Mouse (Mus musculus): ENCODE results near the gene H2afz. TPM values are rescaled to one million over a fixed set of nuclear protein-coding genes. Genes with fewer than 3 reads are reported as not detected.

H2afz gene
- total RNA-seq (2023), result 84.2 to 110 TPM (median 97.5 TPM) in 4 replicates

DNA sequence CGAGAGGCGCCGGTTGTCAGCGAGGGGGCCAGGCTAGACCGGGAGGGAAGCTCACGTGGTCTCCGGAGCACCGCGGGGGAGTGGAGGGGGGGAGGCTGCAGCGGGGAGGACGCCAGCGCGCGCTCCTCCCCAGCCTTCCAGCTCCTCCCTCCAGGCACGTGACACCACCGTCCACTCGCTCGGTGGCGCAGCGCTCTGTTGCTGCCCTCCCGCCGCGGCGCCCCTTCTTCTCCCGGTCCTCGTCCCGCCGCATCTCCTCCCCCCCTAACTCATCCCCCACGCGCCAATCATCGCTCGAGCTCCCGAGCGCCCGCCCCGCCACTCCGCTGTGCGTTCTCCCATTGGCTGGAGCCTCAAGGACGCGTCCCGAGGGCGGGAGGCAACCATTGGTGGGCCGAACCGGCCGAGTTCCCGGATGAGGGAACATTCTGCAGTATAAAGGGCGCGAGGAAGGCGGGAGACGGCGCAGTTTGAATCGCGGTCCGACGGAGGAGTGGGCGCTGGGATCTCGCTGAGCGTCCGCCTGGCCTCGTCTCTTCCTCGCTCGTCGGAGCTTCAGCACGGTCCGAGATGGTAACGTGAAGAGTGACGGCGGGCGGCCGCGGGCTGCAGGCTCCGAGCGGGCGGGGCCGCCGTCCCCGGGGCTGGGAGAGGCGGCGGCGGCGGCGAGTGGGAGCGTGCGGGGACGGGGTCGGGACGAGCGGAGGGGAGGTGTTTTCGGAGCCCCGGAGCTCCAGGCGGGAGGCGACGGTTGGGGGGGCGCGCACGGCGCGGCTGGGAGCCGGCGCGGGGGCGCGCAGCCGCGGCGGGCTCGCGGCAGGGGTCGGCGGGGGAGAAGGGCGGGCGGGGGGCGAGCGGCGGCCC is at the start of gene H2afz:
Gene H2afz (plus strand): TSS at position 364 of the 864 bp plus-strand sequence.

DNA sequence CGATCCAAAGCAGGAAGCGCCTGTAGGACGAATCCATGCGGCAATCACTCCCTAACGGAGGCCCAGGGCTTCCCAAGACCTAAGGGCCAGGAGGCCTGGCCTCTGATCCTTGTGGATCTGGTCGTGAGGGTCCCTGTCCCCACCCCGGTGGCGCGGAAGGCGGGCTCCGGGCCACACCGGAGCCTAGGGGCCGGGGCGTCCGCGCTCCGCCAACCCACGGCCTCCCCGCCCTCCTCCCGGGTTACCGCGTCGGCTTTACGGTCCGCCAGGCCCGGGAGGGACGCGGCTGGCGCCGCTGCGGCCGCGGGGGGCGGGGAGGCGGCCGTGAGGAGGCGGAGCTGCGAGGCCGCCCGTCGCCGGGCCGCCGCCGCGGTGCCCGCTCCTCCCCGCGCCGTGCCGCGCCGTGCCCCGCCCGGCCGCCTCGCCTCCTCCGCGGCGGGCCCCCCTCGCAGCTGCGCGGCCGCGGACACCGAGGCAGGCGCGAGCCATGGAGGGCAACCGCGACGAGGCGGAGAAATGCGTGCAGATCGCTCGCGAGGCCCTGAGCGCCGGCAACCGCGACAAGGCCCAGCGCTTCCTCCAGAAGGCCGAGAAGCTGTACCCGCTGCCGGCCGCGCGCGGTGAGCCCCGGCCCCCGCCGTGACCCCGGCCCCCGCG is 3.3 kb downstream of the H2afz start, which contains the start of gene Dnajb14:
Gene Dnajb14 (plus strand): TSS at position 239 of the 657 bp plus-strand sequence.

Other genes starting within 250 kb of the H2afz start
- gene Ddit4l, start 242.9 kb upstream of the H2afz start, total RNA-seq (2023), result not detected in 4 replicates
- gene Gm21962, start 193.0 kb upstream of the H2afz start, total RNA-seq (2023), result not detected in 4 replicates
- 2.8 to 5.8 TPM (median 3.6 TPM) in 4 replicates for gene Dnajb14, start 3.2 kb downstream of the H2afz start, total RNA-seq (2023)
- 61.5 to 73.0 TPM (median 70.7 TPM) in 4 replicates for gene Lamtor3, start 54.0 kb downstream of the H2afz start, total RNA-seq (2023)
- 73.4 to 87.5 TPM (median 80.8 TPM) in 4 replicates for gene Dapp1, start 117.1 kb downstream of the H2afz start, total RNA-seq (2023)
- gene 1110002E22Rik, start 200.6 kb downstream of the H2afz start, total RNA-seq (2023), result not detected in 4 replicates
- gene Gm5105, start 202.9 kb downstream of the H2afz start, total RNA-seq (2023), result not detected in 4 replicates

All from B cell, adult 62 days (primary cell).